ENCODE assay signal across 8 mouse cellular contexts in genomic region chr6:49319595-49320315, GRCm38 (mm10). TPM values are rescaled to one million over a fixed set of nuclear protein-coding genes. Genes with fewer than 3 reads are reported as not detected.
A peak's percentile ranks its signal among the peaks of the same experiment; 100 is the strongest.
DNase-seq lines count a peak whose midpoint lies in the region; ATAC-seq and TF ChIP-seq lines count a peak whose summit lies in the region.

No protein-coding gene starts in this region.

- no peak for ATAC-seq in G1E (ENCODE audit: extremely low read depth, insufficient number of reproducible peaks, low FRiP score, poor library complexity, severe bottlenecking)
- no peak for ATAC-seq in embryonic facial prominence, embryonic 14.5 days (ENCODE audit: low read depth)

- H3K36me3 ChIP-seq in kidney, adult 2 months (ENCODE audit: control insufficient read depth, insufficient read depth, low read length) = no peaks in the 10 kb centered on the region
- no peaks in the 10 kb centered on the region for H3K36me3 ChIP-seq in G1E (replicated peaks)
- H3K36me3 ChIP-seq in embryonic facial prominence, embryonic 14.5 days (ENCODE audit: control insufficient read depth, insufficient read depth, low read length) = no peaks in the 10 kb centered on the region

- no peak for TF ChIP-seq POLR2A in kidney, adult 2 months (IDR thresholded peaks at IDR 0.05; ENCODE audit: low read depth, low read length)
- TF ChIP-seq POLR2A in olfactory bulb, adult 2 months (IDR thresholded peaks at IDR 0.05; ENCODE audit: insufficient read depth, low read depth, low read length) = no peak

- H3K27me3 ChIP-seq in kidney, adult 2 months (replicated peaks; ENCODE audit: control insufficient read depth, insufficient read depth, low read length) = no peaks in the 10 kb centered on the region
- H3K27me3 ChIP-seq in G1E (ENCODE audit: insufficient read depth, low read length) = peaks cover 3% of the 10 kb centered on the region; the same call in 1 of the 2 replicates
- no peaks in the 10 kb centered on the region for H3K27me3 ChIP-seq in embryonic facial prominence, embryonic 14.5 days (replicated peaks; ENCODE audit: control insufficient read depth, insufficient read depth, low read length)

- 11% methylated on average over 13 of the region's 13 CpGs for WGBS in kidney, adult 2 months
- 9% methylated on average over 13 of the region's 13 CpGs for WGBS in embryonic facial prominence, embryonic 14.5 days
- WGBS in olfactory bulb, adult 2 months = 9% methylated on average over 13 of the region's 13 CpGs

- H3K9me3 ChIP-seq in G1E (replicated peaks) = no peaks in the 10 kb centered on the region
- H3K9me3 ChIP-seq in embryonic facial prominence, embryonic 14.5 days (ENCODE audit: control insufficient read depth, low read length) = no peaks in the 10 kb centered on the region

- peak; percentile 9 for DNase-seq in kidney, adult 2 months
- no peak for DNase-seq in kidney, adult 18-20 months
- DNase-seq in G1E (ENCODE audit: low spot score) (no peak), liver (peak; percentile 29)
- peak; percentile 56 for DNase-seq in embryonic facial prominence, embryonic 14.5 days (ENCODE audit: low spot score)
- no peak for DNase-seq in thymus, postnatal 36 days
- no peak for DNase-seq in adrenal gland, adult 8-10 months

- H3K4me3 ChIP-seq in kidney, adult 2 months (ENCODE audit: insufficient read depth, low read depth, low read length) = peak overlapping the region; percentile 67
- peak overlapping the region; percentile 84 for H3K4me3 ChIP-seq in G1E (ENCODE audit: low read depth, low read length)
- peak overlapping the region; percentile 81 for H3K4me3 ChIP-seq in embryonic facial prominence, embryonic 14.5 days (ENCODE audit: low read depth, low read length)
- peak overlapping the region; percentile 100 for H3K4me3 ChIP-seq in olfactory bulb, adult 2 months (ENCODE audit: insufficient read depth, low read depth, low read length)

- peak overlapping the region; percentile 67 for H3K4me2 ChIP-seq in embryonic facial prominence, embryonic 14.5 days (ENCODE audit: low read depth, low read length)

- H3K27ac ChIP-seq in kidney, adult 2 months (ENCODE audit: insufficient read depth, low read depth, low read length) = peak overlapping the region; percentile 57
- peak overlapping the region; percentile 71 for H3K27ac ChIP-seq in embryonic facial prominence, embryonic 14.5 days (replicated peaks; ENCODE audit: low read depth, low read length)
- H3K27ac ChIP-seq in olfactory bulb, adult 2 months (ENCODE audit: insufficient read depth, low read depth, low read length) = peak overlapping the region; percentile 78; the same call in 1 of the 2 replicates

- TF ChIP-seq CTCF in kidney, adult 2 months (conservative IDR thresholded peaks at IDR 0.05; ENCODE audit: insufficient read depth, insufficient read length, low read depth, low read length) = 0 out of 2 replicates have a peak, but pooled peaks have one; percentile 17
- no peak for TF ChIP-seq CTCF in G1E (IDR thresholded peaks at IDR 0.05; ENCODE audit: low read depth, low read length)
- TF ChIP-seq CTCF in olfactory bulb, adult 2 months (IDR thresholded peaks at IDR 0.05; ENCODE audit: insufficient read depth, low read depth, low read length) = no peak

- H3K9ac ChIP-seq in embryonic facial prominence, embryonic 14.5 days (ENCODE audit: low read depth, low read length) = peak overlapping the region; percentile 87

- peaks cover 4% of the 10 kb centered on the region; the same call in 1 of the 2 replicates for H3K4me1 ChIP-seq in kidney, adult 2 months (ENCODE audit: control insufficient read depth, insufficient read depth, low read length)
- H3K4me1 ChIP-seq in G1E (ENCODE audit: insufficient read depth, low read depth, low read length) = peaks cover 36% of the 10 kb centered on the region
- peaks cover 8% of the 10 kb centered on the region; the same call in 1 of the 2 replicates for H3K4me1 ChIP-seq in embryonic facial prominence, embryonic 14.5 days (ENCODE audit: control insufficient read depth, insufficient read depth, low read length)
- peaks cover 2% of the 10 kb centered on the region; the same call in 1 of the 2 replicates for H3K4me1 ChIP-seq in olfactory bulb, adult 2 months (ENCODE audit: control insufficient read depth, insufficient read depth, low read length)

RNA-seq across cellular contexts. Expression of gene Ccdc126, which starts 0.7 kb away (rescaled TPM):
- polyA plus RNA-seq in kidney, adult 2 months (2012; rRNA removed) = 4.0 and 4.5 TPM in 2 replicates
- total RNA-seq in G1E (2014; fragmentation: Nextera tagmentation) (7.6 and 10.4 TPM in 2 replicates), G1E (2017) (11.6 and 14.4 TPM in 2 replicates)
- 0.57 and 0.69 TPM in 2 replicates for polyA plus RNA-seq in G1E (2012)
- 10.9 and 12.5 TPM in 2 replicates for polyA plus RNA-seq in embryonic facial prominence, embryonic 14.5 days (2014; fragmentation: Nextera tagmentation; extraction: Ambion mirVana)
- polyA plus RNA-seq in olfactory bulb, adult 2 months (2012; ENCODE audit: insufficient read depth, insufficient read length, low replicate concordance, missing spikeins) = not detected in 2 replicates
- 10 to 100 TPM; 15.8 to 21.2 (median 18.8) TPM for total RNA-seq in adrenal gland, adult 8-10 months (2022)

RNA-seq across cellular contexts. Expression of gene Fam221a, which starts 47.8 kb away (rescaled TPM):
- polyA plus RNA-seq in kidney, adult 2 months (2012; rRNA removed) = 1.8 and 2.3 TPM in 2 replicates
- total RNA-seq in G1E (2014; fragmentation: Nextera tagmentation) (8.1 and 9.2 TPM in 2 replicates), G1E (2017) (3.0 and 6.0 TPM in 2 replicates)
- 0.37 and 0.68 TPM in 2 replicates for polyA plus RNA-seq in G1E (2012)
- 7.2 and 10.2 TPM in 2 replicates for polyA plus RNA-seq in embryonic facial prominence, embryonic 14.5 days (2014; fragmentation: Nextera tagmentation; extraction: Ambion mirVana)
- not detected in 2 replicates for polyA plus RNA-seq in olfactory bulb, adult 2 months (2012; ENCODE audit: insufficient read depth, insufficient read length, low replicate concordance, missing spikeins)
- total RNA-seq in adrenal gland, adult 8-10 months (2022) = 1 to 10 TPM; 1.4 to 3.5 (median 2.4) TPM

RNA-seq across cellular contexts. Expression of gene Tra2a, which starts 55.9 kb away (rescaled TPM):
- 18.4 and 22.7 TPM in 2 replicates for polyA plus RNA-seq in kidney, adult 2 months (2012; rRNA removed)
- total RNA-seq in G1E (2014; fragmentation: Nextera tagmentation) (174 and 194 TPM in 2 replicates), G1E (2017) (130 and 160 TPM in 2 replicates)
- 20.8 and 35.7 TPM in 2 replicates for polyA plus RNA-seq in G1E (2012)
- polyA plus RNA-seq in embryonic facial prominence, embryonic 14.5 days (2014; fragmentation: Nextera tagmentation; extraction: Ambion mirVana) = 39.6 and 40.6 TPM in 2 replicates
- polyA plus RNA-seq in olfactory bulb, adult 2 months (2012; ENCODE audit: insufficient read depth, insufficient read length, low replicate concordance, missing spikeins) = not detected in 2 replicates
- total RNA-seq in adrenal gland, adult 8-10 months (2022) = 10 to 100 TPM; 55.9 to 86.1 (median 66.6) TPM

Comparison
In these comparisons a context has a peak if more than half of its experiments do, and no peak if none do; other contexts are left out.
1. DNase-seq: peak in kidney, adult 2 months (single experiment), embryonic facial prominence, embryonic 14.5 days (single experiment) and liver (single experiment); none in kidney, adult 18-20 months (single experiment), G1E (single experiment), thymus, postnatal 36 days (0 of 2) and adrenal gland, adult 8-10 months (single experiment).
2. Peak in every context shown above with its lines, with median percentiles within 50 percentile points of each other: H3K27ac ChIP-seq and H3K4me3 ChIP-seq.